Mouse (Mus musculus) adrenal gland, postnatal 14 days (tissue): Measurements from ENCODE around the gene Tmem219. TPM values are rescaled to one million over a fixed set of nuclear protein-coding genes. Genes with fewer than 3 reads are reported as not detected.
"Not testable (repeated sequence)": the region's sequence is repeated elsewhere in the genome, so short reads cannot be mapped to it uniquely, and the experiment has no call there.

Experiments used
- DNase-seq: peaks from one replicate; pipeline ENCODE4 v3.0.0; 2021; ENCODE audit warnings: mixed read lengths
- total RNA-seq: library from RNA; stranded (reverse); gene quantifications from 2 replicates; pipeline ENCODE4 v1.2.3, GENCODE M21; 2021

Gene Tmem219
- total RNA-seq, 1 experiment from 2014 or later, result 27.6 TPM

DNA sequence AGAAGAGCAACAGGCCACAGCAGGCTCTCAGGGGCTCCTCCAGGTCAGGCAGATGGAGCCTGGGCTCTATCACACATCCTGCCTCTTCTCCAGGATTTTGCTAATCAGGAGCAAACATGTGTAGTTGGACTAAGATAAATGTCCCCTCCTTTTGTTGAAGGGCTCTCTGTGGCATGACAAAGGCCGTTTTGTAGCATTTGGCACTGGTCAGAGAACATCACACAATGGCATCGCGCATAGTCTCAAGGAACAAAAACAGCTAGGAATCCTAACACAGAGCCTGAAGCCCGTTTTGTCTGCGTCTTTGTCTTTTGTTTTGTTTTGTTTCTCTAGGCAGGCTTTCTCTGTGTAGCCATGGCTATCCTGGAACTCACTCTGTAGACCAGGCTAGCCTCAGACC is 1.3 kb upstream of the Tmem219 start:
- DNase-seq, result no peak

DNA sequence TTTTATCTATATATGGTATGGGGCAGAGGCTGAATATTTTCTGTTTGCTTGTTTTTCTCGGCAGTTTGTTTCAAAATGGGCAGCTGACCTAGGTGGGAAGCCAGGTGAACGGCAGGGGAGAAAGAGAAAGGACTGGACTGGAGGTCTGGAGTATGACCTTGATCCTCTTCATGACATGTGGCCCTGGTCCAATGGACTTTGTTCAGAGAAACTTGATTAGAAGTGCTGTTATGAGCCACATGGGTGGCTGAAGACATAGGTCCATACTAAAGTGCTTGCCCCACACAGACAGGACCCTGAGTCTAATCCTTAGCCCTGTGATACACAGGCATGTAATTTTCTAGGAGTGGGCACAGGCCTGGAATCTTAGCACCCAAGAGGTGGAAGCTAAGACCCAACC is 1.2 kb downstream of the Tmem219 start:
- no peak for DNase-seq

GRCm38 (mm10) chr7:126919973-126920372 is 2.7 kb downstream of the Tmem219 start:
- peak; percentile 37 for DNase-seq

GRCm38 (mm10) chr7:126918356-126918755 is 4.4 kb downstream of the Tmem219 start:
- DNase-seq, result peak; percentile 29

- DNase-seq, result no peak
Measured at GRCm38 (mm10) chr7:126914844-126915243, 7.9 kb downstream of the Tmem219 start.

- no peak for DNase-seq
Measured at GRCm38 (mm10) chr7:126905590-126905989, 17.1 kb downstream of the Tmem219 start.

DNA sequence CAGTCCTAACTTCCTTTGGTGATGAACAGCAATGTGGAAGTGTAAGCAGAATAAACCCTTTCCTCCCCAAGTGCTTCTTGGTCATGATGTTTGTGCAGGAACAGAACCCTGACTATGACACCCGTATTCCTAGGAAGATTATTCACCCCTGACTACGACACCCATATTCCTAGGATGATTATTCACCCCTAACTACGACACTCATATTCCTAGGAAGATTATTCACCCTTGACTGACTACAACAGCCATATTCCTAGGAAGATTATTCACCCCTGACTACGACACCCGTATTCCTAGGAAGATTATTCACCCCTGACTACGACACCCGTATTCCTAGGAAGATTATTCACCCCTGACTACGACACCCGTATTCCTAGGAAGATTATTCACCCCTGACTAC is 22.9 kb downstream of the Tmem219 start:
- not testable (repeated sequence) for DNase-seq

- DNase-seq, result peak; percentile 100
Measured at GRCm38 (mm10) chr7:126898102-126898990, 24.4 kb downstream of the Tmem219 start.

GRCm38 (mm10) chr7:126897390-126898101 is 25.2 kb downstream of the Tmem219 start:
- no peak for DNase-seq

DNA sequence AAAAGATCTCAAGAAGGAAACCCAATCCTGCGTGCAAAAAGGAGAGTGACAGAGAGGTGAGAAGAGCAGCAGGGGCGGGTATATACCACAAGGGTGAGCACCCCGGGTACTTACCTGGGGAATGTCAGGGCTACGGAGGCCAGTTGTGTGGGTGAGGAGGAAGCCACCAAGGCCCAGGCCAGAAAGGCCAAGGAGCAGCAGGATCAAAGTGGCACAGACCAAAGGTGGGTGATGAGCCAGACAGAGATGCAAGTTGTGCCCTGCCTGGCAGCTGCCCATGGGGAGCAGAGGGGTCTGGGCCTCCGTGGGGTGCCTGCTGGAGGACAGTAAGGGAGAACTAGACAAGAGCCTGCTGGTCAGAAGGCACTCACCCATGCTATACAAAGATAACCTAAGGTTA is 25.8 kb downstream of the Tmem219 start:
- DNase-seq, result no peak

DNA sequence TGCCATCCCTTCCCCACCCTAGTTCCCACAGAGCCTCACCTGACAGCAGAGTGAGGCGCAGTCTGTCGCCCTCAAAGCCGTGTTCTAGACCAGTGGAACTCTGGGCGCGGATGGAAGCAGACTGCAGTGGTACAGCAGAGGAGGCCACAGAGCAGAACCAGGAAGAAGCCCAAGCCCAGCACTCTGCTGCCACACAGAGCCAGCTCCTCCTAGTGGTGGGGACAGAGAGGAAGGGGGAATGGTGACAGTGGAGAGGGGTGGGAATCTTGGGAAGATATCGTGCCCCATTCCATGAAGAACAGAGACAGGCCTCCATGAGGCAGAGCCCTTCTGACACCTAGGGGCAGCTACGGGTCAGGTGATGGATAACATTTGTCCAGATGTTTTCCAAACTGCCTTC is 33.9 kb downstream of the Tmem219 start:
- DNase-seq, result peak; percentile 43

DNA sequence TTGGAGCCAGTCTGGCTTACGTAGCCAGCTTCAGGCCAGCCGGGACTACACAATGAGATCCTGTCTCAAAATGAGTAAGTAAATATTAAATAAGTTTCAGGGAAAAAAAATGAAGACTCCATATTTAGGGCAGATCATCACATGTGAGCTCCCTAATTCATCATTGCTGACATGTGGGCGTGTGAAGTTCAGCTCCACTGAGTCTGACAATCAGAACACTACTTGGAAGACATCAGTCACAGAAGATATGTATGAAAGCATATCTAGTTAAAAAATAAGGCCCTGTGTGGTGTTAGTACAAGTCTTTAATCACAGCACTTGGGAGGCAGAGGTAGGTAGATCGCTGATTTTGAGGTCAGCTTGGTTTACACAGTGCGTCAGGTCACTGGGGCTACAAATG is 35.4 kb downstream of the Tmem219 start:
- DNase-seq, result no peak

DNA sequence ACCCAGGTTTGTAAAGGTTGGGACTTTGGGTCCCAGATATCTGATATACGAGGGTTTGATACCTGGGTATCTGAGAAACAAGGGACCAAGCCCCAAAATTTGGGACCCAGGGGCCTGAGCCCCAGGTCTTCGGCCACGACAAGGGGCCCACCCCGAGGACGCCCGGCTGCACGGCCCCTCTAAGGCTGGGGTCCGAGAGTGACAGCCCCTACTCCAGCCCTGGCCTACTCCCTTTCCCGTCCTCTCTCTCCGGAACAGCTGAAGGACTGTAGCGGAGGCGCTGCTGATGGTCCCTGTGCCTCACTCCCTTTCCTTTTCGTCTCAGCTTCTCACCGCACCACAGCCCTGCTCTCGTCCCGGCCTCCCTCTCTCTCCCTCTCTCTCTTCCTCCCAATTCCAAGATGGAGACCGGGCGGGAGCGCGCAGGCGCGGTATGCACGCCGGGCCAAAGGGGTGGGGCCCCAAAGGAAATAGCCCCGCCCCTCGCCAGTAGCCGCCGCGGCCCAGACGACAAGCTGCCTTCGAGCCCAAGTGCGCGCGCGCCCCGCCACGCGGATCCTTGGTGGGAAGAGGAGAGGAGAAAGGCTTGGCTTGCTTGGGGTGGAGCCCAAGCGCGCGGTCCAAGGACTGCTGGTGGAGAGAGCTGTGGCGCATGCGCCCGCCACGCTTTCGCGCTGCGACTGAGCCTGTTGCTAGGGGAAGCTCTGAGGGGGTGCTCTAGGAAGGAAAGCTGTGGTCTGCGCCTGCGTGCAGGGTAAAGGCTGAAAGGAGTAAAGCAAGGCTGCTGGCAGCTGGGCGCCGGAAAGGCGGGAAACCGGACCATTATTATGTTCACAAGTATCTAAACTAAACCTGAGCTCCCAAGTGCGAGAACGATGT is 38.2 kb downstream of the Tmem219 start, which contains the start of gene Taok2:
Taok2 (minus strand) TSS at position 418 of the 879 bp plus-strand sequence.
- peak; percentile 99 for DNase-seq

GRCm38 (mm10) chr7:126883731-126884181 is 39.0 kb downstream of the Tmem219 start:
- no peak for DNase-seq

- no peak for DNase-seq
Measured at GRCm38 (mm10) chr7:126881040-126881439, 41.7 kb downstream of the Tmem219 start.

GRCm38 (mm10) chr7:126877239-126877638 is 45.5 kb downstream of the Tmem219 start:
- no peak for DNase-seq

DNA sequence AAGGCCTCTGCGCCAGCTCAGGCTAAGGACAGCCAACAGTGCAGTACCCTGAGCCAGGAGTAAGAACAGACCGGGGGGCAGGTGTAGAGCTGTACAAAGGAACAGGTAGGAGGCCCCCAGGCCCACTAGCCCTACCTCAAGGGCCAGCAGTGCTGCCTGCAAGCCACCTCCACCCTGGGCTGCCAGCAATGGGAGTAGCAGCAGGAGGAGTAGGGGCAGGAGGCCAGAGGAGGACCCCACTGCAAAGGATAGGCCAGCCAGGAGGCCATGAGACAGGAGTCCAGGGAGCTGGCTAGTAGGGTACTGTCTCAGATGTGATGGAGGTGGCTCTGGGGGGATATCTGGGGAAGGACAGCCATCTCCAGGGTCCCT is 52.2 kb downstream of the Tmem219 start:
- DNase-seq, result no peak

DNA sequence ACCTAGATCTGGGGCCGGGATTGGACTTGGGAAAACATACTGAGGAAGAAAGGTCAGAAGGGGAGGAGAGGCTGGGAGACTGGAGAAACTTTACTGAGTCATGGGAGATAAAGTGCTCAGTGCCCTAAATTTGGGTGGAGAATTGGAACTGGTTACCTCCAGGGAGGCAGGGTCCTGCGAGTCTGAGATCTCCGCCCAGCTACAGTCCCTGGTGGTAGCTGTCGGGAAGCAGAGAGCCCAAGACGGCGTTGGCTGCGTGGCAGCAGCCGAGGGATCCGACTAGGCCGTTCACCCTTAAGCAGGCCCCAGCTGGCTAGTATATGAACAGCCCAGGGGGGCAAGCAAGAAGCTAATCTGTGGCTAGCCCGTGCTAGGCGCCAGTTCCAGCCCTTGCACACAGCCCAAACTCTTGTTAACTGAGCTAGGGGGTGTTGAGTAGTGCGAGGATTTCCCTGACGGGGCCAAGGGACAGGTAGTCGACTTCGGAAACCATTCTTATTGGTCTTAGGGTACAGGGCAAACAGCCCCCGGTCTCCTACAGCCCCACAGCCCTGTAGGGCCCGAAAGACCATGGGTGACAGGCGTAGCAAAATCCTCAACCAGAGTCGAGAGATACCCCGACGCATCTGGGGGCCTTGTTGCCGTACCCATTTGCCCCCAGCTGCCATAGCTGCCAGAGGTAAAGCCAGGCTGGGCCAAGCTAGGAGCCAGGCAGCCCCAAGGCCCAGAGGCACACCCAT is 52.8 kb downstream of the Tmem219 start:
- DNase-seq, result no peak

DNA sequence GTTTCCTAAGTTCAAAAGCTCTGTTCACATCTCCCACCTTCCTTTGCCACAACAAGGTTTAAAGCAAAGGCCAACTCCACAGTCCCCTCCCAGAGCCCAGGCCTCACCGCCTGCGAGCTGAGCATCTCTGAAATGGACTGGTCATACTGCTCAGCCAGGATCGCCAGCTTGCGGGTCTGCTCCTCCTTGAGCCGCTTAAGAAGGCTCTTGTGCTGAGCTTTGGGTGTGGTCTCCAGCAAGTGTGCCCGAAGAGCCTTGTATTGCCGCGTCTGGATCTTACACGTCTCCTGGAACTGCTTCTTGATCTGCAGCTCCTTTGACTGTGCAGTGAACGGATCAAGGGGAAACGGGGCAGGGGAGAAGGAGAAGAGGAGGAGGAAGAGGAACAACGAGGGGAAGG is 54.7 kb downstream of the Tmem219 start:
- no peak for DNase-seq

GRCm38 (mm10) chr7:126867534-126867933 is 55.2 kb downstream of the Tmem219 start:
- DNase-seq, result no peak

DNA sequence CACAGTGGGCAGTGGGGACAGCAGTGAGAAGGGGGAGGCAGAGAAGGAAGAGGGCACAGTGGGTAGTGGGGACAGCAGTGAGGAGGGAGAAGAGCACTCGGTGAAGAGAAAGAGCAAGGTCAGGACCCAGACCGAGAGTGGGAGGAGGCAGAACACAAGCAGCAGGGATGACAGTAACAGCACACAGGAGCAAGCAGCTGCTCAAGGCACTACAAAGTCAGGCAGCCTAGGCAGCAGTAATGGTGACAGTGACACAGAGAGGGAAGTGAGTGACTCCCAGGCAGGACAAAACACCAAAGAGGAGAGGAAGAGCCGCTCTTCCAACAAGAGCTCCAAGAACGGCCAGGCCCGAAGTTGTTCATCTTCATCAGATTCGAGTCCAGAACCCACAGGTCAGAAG is 58.9 kb downstream of the Tmem219 start:
- no peak for DNase-seq
